Mouse (Mus musculus): ENCODE measurements around the gene Kcnip4. TPM values are rescaled to one million over a fixed set of nuclear protein-coding genes. Genes with fewer than 3 reads are reported as not detected.

Kcnip4 gene
- total and polyA plus RNA-seq, 3 experiments, result 0.40 to 2.3 (median 1.8) TPM

DNA sequence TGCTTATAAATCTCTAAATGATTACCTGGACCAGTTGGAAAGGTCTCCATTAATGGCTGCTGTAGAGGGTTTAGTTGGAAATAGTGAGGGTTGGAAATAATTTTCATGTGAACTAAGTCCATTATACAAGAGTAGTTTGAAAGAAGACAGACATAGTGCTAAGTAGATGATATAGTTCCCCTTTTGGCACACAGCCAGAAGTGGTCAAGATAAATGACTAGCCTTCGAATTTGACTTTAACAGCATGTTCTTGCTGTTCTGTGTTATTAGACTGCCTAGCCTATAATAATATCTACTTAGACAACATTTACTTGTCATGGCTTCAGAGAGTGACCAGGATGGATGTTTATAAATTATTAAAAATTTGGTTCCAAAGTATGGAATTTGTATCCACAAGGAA lies 941.3 kb downstream of the Kcnip4 start:
- no peak for DNase-seq

DNA sequence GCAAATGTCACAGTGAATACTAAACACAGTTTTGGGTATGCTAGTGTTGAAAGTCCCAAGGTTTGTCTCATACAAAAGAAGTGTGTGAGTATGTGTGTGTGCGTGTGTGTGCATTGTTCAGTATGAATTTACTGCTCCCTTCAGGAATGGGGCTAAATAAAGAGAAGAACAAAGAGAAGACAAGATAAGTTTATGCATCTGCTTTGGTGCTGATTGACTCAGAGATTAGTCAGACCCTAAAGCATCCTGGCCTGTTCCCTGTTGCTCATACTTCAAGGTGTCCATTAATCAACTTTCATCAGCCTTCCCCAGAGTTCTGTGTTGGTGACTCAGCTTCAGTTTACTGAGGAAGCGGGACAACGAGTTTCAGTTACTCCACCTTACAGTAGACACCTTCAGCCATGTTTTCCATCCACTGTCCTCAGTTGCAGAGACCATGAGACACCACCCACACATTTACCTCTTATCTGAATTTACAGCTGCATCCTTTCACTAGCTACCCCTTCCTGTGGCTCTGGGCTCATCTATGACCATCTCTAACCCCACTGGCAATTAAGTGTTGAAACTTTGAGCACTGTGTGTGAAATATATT lies 960.6 kb downstream of the Kcnip4 start:
- DNase-seq, result peak; percentile 40

DNA sequence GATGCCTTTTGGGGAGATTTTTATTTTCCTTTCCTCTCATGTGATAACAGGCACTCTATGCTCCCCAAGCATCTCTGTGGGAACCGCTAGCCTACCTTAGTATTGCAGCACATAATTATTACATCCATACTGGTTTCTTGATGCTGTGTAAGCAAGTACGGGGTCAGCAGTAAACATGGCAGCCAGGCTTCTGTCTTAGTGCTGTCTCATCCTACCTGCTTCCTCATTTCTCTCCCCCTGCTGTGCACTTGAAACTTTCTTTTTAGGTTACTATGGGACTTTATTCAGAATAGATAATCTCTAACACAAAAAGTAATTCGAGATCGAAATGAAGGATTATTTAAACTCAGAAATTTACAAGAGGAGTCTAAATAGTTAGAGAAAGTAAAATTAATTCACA lies 973.0 kb downstream of the Kcnip4 start:
- no peak for DNase-seq

DNA sequence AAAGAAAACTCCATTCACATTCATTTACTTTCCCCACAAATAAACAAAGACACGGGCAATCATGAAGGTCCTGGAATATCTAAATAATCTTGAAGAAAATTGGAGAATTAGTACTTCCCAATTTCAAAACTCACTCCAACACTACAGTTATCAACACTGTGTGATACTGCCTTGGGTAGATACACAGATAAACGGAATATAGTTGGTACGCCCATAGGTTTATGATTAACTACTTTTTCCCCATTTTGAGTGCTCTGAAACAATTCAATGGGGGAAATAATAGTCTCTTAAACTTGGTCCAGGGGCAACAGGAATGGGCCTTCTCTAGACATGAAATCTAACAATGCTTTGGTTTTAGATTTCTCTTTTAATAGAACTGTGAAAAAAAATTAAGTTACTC lies 978.9 kb downstream of the Kcnip4 start:
- DNase-seq, result no peak

DNA sequence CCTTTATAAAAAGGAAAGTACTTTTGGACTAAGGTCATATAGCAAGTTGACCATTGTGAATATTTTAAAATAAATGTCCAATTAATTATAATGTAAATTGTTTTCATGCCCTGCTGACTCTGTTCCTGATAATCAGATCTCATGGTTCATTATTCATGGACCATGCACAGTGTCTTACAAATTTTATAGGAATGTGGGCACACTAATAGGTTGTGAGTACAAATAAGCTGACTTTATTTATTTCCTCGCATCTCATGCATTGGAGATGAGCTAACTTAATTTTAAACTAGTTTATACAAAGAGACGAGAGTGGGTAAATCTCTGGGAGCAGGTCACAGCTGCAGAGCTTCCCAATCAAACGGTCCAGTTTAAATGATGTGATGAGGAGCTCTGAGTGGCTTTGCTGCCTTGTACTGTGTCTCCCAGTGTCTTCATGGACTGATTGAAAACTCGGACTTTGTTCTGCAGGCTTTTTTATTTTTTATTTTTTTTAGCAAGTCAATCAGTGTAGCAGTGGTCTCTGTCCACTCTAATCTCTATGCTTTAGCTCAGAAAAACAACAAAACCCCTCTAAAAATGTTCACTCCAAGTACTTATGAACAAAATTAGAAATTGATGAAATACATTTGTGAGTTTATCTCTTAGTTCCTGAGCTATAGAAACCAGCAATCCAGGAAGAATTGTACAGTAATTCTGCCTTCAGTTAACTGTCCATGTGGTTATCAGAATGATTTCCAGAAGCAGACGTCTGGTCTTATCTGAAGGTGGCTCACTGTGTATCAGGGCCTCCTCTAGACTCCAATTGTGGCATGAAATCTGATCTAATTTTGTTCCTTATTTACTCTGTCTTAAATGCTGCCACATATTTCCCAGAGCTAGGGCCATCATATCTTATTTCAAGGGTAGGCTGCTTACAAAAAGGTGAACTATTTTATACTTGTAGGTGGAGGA lies 979.6 kb downstream of the Kcnip4 start:
- no peak for DNase-seq

DNA sequence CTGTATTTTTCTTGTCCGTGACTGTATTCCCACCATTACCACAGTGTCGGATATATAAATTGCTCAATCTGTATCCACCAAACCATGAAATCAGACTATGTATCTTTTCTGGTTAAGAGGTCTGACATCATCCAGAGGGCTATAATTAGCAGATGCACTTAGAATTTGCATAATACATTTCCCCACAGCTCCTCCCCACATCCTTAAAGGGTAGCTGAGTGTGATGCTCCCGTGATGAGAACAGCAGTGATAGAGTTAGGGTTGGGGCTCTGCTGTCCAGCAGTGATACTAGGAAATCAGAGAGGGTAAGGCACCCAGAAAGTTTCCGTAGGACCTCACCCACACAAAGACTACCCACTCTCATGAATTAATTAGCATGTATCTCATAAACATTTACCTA lies 1006.7 kb downstream of the Kcnip4 start:
- DNase-seq, result no peak

DNA sequence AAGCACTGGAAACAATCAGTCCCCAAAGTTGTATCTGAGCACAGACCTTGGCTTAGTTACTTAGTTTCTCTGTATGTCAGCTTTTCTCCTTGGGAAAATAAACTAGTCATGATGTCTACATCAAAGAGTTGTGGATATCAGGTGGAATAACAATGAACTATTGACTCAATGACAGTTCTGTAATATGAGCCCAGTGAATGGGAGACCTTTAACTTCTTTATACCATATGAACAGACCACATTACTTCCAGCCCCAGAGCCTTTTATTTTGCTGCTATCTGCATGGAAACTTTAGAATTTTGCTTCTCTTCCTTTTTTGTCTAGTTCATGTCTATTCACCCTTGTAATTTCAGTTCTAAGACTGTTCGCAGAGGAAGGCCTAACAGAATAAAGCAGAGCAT lies 1011.4 kb downstream of the Kcnip4 start:
- no peak for DNase-seq

DNA sequence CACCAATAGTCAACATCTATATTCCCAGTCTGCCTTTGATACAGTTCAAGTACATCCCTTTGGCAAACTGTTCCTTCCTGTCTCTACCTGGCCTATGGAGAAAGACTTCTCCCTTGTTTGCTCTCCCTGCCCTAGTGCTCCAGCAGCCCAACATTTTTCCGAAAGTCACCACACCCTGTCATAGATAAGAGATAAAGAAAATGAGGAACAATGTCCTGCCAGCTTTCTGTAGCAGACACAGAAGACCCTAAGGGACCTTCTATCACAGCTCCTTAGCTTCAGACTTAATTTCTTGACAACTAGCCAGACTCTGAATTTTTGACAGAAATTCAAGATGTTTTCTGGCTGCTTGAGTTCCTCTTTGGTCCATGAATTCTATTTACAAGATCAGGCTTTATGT lies 1013.4 kb downstream of the Kcnip4 start:
- no peak for DNase-seq

DNA sequence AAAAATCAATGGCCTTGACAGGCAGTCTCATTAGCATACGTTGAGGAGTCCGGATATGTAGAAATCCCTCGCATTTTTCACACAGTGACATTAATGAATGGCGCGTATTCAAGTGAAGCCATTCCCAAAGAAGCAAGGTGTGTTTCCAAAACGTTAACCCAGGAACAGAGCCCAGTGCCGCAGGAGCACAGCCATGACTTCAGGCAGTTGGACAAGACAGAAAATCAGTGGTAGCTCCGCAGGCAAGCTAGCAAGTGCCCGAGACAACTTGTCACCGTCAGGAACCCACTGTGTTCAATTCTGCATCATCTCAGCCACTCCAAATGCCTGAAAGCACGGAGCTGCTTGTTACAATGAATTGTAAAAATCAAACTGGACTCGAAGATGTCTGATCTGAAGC lies 1014.5 kb downstream of the Kcnip4 start:
- DNase-seq, result no peak

DNA sequence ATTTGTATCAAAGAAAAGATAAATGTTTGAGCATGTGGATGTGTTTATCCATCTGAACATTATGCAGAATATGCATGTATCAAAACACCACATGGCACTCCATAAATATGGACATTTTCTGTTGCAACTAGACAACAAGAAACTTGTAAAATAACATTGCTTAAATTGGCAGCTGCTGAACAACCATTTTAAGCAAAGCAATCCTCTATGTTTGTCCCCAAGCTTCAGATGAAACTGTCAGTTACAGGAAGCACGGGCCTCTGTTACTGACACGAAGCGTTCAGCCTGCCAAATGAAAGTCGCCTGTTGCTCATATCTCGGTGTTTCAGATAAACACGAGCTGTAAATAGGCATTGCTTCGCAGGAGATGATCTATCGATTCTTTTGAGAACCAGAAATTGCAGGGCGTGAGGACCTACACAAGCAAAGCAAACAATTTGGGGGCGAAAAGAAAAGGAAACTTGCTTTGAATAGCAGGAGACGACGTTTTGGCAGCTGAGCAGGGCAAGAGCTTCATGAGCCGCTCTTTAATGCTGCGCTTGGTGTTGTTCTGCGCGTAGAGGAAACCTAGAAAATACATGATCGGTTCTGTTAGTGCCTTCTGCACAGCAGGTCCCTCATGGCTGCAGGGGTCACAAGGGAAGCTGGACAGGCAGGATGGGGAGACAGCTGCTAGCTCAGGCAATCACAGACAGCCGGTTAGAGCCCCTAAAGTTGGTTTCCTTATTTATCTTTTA lies 1015.3 kb downstream of the Kcnip4 start:
- DNase-seq, result no peak

DNA sequence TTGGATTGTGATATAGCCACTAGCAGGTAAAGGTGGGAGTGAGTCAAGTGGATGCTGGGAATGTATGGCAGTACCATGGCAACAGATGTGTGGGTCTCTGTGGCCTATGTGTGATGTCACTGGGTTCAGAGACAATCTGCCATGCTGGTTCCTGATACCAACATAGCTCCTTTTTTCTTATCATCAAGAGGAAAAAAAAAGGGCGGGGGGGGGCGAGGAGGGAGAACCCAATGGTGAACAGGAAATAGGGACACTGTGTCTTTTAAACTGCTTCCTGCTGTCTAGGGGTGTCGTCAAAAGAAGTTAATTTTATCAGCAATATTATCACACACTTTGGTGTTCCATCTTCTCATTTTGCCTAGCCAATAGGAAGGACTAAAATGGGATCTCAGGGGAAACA lies 1021.6 kb downstream of the Kcnip4 start:
- no peak for DNase-seq

DNA sequence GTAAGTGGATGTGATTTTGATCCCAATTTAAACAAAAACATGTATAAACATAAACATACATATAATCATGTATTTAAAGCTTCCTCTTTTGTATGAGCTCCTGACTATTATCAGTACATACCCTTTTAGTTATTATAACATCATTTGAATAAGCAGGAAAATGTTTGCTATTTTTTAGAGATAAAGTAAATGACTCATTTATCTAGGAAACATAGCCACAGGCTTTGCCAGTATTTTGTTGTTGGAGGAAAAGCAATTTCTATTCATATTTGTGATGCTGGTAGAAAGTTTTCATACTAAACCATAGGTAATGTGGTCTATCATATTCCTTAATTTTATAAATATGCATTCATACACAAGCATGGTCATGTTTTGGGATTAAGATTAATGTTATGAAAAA lies 1022.3 kb downstream of the Kcnip4 start:
- no peak for DNase-seq

DNA sequence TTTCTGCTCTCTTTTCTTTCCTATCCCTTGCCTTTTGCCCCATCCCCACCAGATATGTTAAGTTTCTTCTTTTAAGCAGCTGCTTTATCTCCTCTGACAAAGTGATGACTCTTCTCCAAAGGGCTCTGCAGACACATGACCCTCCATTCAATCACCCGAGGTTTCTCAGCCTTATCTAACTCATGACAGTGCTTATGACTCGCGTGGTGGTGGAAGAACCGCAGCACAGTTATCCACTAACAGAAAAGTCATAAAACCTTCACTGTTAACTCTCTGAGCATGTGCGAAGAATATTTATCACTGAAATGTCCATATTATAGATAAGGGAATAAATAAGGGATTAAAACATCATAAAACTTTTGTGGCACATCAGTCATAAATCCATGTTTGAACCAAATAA lies 1024.5 kb downstream of the Kcnip4 start:
- DNase-seq, result peak; percentile 44

DNA sequence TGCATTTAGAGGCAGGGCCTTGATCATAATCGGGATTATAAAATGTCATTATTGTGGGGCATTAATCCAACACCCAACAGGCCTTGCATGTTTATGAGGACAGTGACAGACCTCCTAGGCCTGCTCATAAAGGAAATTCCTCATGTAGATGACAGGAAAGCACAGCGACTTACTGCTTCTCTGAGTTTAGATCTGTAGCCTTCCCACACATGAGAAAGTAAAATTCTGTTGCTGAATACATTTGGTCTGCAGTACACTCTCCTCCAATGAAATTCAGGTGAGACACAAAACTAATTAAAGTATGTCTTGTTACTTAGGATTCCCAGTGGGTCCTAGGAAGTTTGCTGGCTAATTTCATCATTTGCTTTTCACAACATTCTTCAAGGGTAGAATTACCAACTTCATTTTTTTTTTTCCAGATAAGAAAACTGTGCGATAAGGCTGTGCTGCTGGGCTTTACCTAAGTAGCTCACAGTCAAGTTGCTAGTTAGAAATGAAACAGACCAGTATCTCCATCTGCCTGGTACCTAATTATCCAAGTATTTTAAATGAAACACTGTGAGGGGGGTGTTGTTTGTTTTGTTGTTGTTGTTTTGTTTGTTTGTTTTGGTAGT lies 1033.7 kb downstream of the Kcnip4 start:
- DNase-seq, result no peak

DNA sequence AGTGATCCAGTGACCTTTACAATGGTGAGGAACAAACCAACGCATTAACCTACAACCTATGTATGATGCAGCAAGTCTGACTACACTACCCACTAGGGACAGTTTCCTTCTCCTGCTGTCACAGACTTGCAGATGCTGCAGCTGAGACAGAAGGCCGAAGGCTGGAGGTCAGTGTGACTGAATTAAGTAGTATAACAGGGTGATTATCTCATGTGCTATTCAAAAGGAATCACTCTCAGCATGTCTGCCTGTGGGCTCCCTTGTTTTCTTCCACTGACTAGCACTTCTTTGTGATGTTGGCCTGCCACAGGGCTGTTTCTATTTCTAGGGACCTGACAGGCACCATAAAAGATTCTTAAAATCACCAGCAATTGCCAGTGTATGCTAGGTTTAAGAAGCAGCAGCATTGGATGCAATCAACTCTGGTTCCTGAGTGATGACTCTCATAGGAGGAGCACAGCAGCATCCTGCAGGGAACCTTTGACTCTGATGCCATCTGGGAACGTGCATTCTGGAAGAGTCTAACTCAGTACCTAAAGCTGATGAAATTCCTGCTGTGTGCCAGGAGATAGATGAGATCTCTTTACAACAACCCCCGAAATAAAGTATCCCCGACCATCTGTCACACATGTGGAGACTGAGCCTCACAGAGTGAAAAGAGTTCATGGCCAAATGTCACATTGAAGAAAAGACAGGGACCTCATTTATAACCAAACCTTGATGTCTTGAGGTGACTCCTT lies 1035.0 kb downstream of the Kcnip4 start:
- no peak for DNase-seq

DNA sequence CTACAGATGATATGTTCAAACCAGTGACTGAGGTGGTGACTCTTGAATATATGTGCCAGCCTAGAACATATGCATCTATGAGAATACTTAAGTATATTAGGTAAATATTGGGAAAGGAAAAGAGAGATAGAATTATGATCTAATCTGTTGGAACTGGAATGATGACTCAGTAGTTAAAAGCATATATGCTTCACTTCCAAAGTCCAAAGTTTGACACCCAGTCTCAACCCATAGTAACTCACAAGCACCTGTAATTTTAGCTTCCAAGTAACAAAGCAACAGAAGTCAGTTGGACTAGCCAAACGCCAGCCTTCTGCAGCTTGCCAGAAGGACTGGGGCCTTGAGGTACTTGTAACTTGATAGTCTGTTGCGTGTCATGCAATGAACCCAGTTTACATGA lies 1041.6 kb downstream of the Kcnip4 start:
- no peak for DNase-seq

DNA sequence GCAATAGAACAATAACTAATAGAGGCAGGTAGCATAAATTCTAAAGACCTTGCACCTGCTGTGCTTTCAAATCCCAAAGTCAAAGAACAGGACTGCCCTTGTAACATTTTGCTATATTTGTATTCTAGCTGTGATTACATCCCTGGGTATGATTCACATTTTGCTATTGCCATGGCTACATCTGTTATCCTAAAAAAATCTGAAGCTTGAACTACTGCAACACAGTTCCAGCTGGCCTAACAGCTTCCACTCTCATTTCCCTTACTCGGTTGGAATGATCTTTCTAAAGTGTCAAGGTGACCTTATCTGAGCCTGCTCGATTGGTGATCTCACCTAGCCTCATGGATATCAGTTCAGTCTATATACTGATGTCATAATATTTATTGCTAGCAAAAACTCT lies 1064.5 kb downstream of the Kcnip4 start:
- no peak for DNase-seq

DNA sequence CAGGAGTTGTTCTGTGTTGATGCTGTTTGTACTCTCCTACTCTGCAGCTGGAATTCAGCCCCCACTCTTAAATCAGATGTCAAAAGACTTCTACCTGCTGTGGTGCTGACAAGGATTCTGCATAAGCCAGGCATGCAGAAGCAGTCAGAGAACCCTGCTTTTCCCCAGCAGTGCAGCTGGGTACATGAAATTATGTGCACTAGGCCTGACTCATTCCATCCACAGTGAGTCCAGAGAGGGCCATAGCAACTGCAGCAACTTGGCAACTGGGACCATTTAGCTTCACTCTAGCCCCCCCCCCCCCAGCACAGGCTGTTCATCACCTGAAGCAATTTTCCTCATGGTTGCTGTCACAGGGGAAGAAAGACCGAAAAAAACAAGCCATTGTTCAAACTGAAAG lies 1075.8 kb downstream of the Kcnip4 start:
- DNase-seq, result no peak

DNA sequence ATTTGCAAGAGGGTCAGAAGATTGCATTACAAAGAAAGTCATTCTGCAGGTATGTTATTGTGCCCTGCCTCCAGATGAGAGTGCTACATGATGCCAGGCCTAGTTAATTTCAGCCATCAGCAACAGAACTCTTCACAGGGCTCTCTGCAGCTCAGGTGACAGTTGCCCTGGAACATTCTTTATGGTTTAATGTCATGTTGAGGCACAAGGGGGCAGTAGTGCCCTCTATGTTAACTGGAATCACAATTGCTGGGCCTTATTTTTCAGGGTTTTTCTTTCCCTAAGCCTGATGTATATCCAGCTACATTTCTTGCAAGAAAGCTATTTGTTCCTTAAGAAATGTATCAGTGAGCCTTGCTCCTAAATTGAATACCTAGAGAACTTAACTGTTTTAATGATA lies 1094.2 kb downstream of the Kcnip4 start:
- peak; percentile 31 for DNase-seq

DNA sequence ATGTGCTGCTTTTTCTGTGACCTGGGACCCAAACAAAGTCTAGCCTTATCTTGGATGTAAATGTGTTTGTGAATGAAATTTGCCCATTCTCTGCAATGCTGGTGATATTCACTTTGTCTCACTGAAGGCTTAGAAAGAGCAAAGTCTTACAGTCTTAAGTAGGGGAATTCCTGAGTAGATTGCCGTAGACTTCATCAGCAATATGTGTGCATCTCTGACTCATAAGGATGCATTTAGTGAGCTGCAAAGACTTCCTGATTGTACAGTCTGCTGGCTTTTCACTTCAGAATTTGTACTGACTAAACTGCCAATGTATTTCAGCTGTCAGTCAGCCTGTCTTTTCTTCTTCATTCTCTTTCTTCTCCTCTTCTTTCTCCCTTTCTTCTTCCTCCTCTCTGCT lies 1102.8 kb downstream of the Kcnip4 start:
- DNase-seq, result no peak

DNA sequence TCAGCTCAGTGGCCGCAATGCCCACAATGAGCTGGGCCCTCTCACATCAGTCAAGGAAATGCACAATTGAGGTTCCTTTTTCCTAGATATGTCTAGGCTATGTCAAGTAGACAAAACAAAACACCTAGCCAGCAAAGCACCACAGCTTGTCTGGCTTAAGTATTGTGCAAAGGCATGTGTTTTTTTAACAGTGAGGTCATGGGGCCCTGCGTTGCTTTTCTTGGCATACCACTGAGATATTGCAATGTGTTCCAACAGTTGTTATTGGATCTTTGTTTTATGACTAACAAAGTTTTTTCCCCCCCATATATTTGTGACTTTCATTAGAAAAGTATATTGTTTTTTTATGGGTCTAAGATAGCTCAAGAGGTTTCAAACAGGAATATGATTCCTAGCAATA lies 1105.0 kb downstream of the Kcnip4 start:
- DNase-seq, result peak; percentile 16

DNA sequence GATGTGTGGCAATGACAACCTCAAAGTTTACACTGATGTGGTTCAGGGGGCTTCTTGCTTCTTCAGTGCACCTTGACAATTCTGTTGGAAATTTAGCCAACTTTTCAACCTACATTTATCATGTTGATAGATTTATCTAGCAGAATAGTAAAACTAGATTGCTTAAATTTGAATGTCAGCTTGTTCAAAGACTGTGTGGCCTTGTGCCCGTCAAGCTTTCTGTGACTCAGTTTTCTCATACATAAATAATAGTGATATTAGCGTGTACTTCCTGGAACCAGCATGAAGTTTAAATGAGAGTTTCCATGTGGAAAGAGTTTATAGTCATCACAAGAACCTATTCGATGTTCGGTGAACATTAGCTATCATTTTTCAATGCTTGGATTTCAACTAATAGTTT lies 1112.4 kb downstream of the Kcnip4 start:
- peak; percentile 54 for DNase-seq

All from adrenal gland, adult 2 months (tissue).